Mouse (Mus musculus) gastrocnemius, postnatal 4 days (tissue): ENCODE measurements at regions not wholly inside any gene's neighbourhood (a gene's known extent, or its start where the extent isn't known, plus 50 kb on each side); places are given as distances from the start of the nearest gene placed in this dataset.

ENCODE experiments used
- DNase-seq, 2 experiments: peaks; one replicate each; pipeline ENCODE4 v3.0.0; 2021 to 2022; ENCODE audit warnings: low spot score in 2 of 2, mixed read lengths in 2 of 2

DNA sequence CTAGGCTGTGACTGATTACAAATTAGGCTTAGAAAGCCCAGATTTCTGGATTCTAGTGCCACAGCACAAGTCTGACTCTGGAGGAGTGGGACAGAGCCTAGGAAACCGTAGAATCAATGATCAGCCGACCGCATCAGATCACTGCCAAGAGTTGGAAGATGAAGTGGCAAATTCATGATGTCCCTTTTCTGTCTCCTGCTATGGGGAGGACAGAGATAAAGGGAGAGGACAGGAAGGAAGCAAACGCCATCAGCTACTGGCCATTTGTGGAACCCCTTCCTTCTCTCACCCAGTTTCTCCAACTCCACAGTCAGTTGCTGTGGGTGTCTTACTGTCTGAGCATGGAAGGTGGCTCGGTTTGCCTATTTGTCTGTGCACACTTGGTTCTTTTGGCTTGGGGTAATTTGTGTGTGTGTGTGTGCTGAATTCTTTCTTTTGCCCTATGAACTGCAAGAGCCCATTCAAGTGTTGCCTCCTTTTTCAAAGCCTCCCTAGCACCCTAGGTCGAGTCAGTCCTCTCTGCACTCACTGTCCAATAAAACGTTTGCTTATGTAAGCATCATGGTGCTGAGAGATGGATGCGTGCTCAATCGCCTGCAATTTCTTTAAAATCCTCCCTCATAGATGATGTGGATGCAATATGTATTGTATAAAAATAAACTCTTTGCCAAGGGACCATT is 231.7 kb upstream of the Krr1 start:
- no peak for DNase-seq

DNA sequence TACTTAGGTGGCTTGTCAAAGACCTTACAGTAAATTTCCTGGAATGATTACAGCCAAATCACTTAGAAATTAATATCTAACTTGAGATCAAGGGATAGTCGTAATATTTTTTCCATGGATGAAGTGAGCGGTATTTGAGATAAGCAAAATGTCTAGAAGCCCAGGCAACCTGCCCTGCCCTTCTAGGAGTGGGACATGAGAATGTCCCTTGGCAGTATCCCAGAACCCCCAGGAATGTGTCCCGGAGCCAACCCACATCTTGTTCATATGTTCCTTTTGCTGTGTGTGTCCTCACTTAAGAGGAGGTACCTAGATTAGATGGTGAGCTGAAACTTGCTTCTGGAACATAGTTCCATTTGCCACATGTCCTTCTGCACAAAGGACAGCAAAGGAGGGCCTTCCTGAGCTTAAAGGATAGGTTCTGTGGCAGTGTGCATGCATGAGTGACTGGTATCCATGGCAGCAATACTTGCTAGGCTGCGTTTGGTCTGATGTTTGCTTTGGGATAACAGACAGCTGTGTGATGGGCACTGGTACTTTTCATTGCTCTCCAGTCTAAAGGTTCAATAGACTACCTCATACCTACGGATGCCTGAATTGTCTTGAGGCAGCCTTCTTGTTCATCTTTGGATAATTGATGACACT is 231.0 kb upstream of the Krr1 start:
- DNase-seq = no peak

DNA sequence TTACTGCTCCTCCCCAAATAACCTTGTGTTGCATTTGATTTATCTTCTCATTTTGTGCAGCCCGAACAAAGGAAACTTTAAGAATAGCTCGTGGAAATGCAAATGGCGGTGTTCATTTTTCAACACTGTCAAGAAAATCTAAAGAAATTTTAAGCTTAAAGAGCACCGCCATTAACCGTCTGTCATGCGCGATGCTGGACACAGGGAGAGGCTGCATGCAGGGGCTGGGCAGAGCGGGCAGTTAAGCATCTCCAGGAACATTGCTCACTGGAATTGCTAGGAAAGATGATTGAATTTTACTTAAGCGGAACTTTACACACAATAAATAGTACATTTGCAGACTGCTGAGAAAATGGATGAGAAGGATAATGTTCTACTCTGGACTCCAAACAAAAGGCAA is 229.2 kb upstream of the Krr1 start:
- DNase-seq = no peak

DNA sequence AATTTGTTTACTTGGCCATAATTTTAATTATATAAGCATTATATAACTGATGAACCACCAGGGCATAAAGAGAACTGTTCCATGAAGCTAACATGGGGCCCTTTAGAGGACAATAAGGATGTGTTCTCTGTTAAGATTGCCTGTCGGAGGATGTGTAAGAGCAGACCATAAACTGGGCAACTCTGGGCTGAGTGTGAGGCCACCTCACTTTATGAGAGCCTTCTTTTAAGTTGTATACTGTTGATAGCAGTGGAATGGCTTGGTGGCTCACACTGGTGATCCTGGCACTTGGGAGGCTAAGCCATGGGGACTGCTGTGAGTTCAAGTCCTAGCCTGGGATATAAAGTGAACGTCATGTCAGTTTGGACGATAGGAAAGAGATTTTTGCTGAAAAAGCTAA is 227.3 kb upstream of the Krr1 start:
- no peak for DNase-seq

DNA sequence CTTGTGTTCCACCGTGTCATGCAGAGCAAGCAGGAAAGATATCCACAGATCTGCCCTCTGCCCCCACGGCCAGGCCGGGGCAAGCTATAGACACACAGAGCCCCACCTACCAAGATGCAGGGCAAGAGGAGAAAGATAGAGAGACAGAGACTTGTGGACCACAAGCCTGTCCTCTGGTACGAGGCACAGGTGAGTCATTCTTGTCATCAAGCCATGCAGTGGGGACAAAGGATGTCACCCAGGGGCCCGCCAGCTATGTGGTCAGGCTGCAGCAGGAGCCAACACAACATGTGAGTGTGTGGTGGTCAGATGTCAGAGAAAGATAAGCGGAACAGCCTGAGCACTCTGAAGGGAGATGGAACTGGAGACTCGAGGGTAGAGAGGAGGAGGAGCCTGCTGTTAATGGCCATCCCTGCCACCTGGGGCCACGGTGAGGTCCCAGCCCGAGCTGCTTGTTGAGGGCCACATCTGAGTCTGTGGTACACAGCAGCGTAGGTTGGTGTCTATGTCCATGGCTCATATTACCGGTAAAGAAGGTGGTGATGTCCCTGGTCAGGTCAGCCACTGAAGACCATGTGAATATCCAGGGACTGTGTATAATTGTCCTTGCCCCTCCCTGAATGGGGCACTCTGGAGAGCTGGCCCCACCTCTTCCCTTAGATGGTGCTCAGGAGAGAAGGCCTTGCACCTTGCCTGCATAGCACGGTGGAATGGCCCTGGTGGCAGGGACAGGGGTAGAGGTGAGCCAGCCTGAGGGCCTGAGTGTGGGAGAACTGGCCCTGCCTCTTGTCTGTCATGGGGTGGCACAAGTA is 226.2 kb upstream of the Krr1 start:
- DNase-seq = no peak

DNA sequence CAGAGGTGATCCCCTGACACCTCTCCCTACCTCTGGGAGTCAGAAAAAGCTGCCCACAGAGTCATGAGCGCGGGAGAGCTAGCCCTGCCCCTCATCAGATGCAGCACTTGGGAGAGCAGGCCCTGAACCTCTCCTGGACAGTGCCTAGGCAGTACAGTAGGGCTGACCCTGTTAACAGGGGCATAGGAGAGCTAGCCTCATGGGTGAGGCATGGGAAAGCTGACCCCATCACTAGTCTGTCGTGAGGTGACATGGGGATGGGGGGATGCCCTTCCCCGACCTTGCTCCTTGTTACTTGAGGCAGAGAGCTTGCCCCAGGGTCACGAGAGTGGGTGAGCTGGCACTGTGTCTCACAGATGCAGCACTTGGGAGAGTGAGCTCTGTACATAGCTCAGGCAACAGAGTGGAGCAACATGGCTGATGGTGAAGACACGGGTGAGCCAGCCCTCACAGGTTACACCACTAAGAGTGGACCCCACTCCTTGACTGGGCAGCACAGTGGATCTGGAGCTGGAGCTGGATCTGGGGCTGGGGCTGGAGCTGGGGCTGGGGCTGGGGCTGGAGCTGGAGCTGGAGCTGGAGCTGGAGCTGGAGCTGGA is 225.5 kb upstream of the Krr1 start:
- no peak for DNase-seq

DNA sequence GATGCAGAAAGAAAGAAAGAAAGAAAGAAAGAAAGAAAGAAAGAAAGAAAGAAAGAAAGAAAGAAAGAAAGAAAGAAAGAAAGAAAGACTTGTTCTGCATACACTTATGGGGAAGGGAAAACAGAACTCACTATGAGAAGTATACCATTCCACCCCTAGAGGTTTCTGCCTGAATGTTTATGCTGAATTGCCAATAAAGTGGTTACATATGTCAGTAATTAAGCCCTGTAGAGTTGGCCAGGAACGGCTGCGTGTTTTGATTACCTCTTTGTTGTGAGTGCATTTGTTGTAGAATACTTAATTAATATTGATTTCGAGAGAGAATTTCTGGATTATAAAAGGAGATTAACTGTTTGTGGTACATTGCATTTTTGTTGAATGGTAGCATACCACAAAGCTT is 224.0 kb upstream of the Krr1 start:
- no peak for DNase-seq

DNA sequence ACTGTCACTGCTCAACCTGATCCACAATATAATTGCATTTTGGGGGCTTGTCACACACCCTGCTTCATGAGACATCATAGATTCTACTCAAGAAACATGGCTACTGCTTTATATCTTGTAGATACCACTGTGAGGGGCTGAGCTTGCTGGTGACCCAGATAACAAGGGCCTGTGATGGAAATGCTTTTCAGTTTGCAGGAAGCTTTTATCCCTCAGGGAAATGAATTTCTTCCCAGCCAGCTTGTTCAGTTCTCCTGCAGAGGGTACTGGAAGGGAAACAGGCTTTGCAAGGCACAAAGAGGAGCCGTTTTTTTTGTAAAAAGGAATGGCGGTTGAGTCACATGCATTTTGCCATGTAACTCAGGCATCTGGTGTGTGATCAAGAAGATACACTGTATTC is 218.8 kb upstream of the Krr1 start:
- DNase-seq = no peak

GRCm38 (mm10) chr10:111755964-111756363 is 216.5 kb upstream of the Krr1 start:
- no peak for DNase-seq

- no peak for DNase-seq
Measured at GRCm38 (mm10) chr10:111756528-111756927, 215.9 kb upstream of the Krr1 start.

DNA sequence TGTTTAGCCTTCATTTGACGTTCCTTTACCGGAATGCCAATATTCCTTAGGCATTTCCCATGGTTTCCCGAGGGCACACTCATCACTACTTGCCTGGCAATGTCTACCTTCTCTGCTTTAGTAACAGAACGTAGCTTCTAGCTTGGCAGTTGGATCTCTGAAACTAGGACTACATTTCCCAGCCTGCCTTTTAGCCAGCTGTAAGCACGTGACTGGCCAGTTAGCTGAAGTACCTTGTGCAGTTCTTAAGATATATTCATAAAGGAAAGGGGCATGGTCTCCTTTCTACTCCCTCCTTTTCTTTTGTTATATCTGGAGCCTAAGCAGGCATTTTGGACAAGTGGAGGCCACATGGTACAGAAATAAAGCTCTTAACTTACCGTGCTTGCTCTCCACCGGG is 214.8 kb upstream of the Krr1 start:
- no peak for DNase-seq

GRCm38 (mm10) chr10:111759505-111759904 is 213.0 kb upstream of the Krr1 start:
- DNase-seq = no peak

DNA sequence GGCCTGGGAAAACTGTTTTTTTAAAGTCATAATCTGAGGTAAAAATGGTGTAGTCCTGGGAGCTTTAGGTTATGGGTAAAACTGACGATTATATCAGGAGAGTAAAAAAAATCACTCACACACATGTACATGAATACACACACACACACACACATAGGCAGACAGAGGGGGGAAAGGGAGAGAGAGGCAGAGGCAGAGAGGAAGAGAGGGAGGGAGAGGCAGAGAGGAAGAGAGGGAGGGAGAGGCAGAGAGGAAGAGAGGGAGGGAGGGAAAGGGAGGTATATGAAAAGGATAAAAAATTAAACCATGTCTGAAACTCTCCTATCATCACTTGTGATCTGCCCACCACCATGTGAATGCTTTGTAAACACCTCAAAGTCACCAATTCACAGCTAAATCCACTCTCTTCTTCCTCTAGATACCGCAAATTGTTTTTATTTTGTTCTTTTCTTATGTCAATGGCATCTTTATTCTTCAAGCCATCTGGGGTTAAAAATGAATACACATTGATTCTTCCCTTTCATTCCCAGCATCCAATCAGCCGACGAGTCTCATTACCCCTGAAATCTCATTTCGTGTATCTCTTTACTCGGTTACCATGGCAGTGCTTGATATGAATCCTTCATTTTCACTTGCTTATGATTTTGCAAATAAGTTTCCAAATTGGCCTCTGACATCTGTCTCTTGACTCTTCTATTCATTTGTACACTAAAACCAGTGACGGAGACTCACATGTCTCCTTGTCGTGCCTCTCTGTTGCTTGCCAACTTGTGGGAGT is 209.5 kb upstream of the Krr1 start:
- no peak for DNase-seq

DNA sequence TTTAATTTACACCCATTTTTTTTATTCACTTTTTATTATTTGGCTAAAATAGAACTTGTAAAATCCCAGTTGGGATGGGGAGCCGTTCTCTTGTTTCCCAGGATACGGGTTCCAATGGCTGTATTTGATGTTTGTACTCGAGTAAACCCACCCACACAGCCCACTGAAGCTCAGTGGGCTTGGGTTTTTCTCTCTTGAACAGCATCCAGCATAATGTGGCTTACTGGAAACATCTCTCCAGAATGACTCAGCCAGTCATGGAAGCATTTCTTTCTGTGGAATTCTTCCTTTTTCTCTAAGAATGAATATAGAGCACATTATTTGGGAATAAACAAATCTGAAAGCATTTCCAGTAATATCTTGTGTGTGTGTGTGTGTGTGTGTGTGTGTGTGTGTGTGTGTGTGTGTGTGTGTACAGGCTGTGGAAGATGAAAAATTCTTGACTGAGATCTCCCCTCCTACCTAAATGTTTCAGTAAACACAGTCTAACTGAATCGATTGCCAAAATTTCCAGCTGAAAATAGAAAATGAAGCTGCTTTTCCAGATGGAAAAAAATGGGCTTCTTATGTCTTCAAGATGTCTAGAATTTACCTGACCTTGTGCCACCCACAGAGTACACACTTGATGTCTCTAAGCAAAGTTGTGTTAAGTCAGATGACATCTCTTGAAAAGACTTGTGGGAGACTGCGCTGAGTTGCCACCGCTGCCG is 205.3 kb upstream of the Krr1 start:
- no peak for DNase-seq

DNA sequence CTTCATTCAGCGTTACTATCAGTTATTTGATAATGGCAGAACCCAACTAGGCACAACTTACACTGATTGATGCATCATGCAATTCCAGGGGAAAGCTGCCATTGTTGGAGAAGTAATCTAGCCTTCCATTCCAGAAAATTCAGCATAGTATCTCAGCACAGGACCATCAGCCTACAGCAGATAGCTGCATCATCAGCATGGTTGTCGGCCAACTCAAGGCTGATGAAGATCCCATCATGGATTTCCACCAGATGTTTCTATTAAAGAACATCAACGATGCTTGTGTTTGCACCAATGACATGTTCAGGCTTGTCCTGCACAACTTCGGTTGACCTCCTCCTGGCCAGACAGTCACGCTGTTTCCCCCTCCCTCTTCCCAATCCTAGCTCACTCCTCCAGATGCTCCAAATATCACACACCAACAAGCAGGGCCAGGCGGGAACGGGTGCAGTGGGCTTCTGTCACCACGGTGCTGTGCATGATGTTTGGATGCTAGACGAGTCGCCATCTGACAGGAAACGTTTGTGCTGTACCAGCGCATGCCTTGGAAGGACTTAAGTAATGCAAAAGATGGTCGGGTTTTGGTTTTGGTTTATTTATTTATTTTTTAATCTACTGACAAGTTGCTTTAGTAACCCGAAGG is 204.5 kb upstream of the Krr1 start:
- DNase-seq = no peak

DNA sequence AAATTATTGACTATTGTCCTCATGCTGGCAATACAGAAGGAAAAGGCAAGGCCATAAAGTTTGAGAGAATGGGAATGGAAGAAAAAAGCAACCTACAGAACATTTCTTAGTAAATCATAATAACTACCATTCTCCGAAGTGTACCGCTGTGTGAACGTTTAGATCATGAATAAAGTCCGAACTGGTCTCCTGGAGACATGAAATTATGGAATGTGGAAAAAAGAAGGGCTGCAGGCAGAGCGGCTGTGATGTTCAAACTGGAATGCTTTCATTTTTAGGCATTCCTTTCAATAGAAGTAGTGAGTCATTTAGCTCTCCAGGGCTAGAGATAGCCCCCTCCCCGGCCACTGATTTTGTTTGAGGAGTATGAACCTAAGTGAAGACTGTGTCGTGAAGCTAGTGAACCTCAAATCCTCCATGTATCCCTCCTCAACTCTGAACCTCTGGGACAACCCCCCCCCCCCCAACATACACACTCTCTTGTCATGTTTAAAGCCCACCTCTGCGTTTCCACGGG is 202.9 kb upstream of the Krr1 start:
- DNase-seq = no peak

GRCm38 (mm10) chr10:111770027-111770426 is 202.4 kb upstream of the Krr1 start:
- DNase-seq = no peak

DNA sequence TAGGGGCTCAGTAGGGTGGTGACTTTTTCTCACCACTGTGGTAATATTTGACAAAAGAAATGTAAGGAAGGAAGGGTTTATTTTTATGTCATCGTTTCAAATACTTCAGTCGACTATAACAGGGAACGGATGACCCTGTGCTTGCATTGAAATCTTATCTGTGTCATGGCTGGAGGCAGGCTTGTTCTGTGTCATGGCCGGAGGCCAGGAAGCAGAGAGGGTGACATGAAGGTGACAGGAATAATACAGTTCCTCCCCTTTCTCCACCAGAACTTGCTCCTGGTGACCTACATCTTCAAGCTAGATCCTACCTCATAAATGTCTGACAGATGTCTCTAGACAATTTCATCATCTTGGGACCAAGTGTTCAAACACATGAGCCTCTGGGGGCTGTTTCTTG is 201.5 kb upstream of the Krr1 start:
- no peak for DNase-seq

GRCm38 (mm10) chr10:111777559-111777958 is 194.9 kb upstream of the Krr1 start:
- no peak for DNase-seq

- DNase-seq = no peak
Measured at GRCm38 (mm10) chr10:111778111-111778510, 194.4 kb upstream of the Krr1 start.
